ENCODE assay signal across 17 mouse cellular contexts in genomic region chr2:179951542-179952524, GRCm38 (mm10). TPM values are rescaled to one million over a fixed set of nuclear protein-coding genes. Genes with fewer than 3 reads are reported as not detected.
A peak's percentile ranks its signal among the peaks of the same experiment; 100 is the strongest.
DNase-seq lines count a peak whose midpoint lies in the region; ATAC-seq and TF ChIP-seq lines count a peak whose summit lies in the region.
"Had no signal": no experiment of that assay in that cellular context is flagged by ENCODE, and none has a peak within 500 bp of the region (broad histone marks: within the 10 kb centered on the region; RNA-seq: fewer than 3 reads in every experiment).

No protein-coding gene starts in this region.

- no peak overlapping the region for H3K9ac ChIP-seq in heart, adult 2 months (ENCODE audit: low read depth, low read length)
- H3K9ac ChIP-seq in heart, embryonic 12.5 days, result no peak overlapping the region
- H3K9ac ChIP-seq in midbrain, embryonic 14.5 days (replicated peaks; ENCODE audit: low read length), result no peak overlapping the region
- H3K9ac ChIP-seq in intestine, postnatal 0 days (ENCODE audit: low read depth, low read length), result no peak overlapping the region
- H3K9ac ChIP-seq: neural tube, embryonic 15.5 days had no signal

- no peak for TF ChIP-seq POLR2A in heart, adult 2 months (IDR thresholded peaks at IDR 0.05; ENCODE audit: insufficient read depth, low read depth, low read length)

- H3K27ac ChIP-seq in heart, adult 2 months, result no peak overlapping the region
- H3K27ac ChIP-seq in heart, embryonic 12.5 days (ENCODE audit: poor library complexity, severe bottlenecking), result no peak overlapping the region
- 0 out of 2 replicates have a peak overlapping the region, but pooled peaks have one; percentile 26 for H3K27ac ChIP-seq in midbrain, embryonic 14.5 days (replicated peaks; ENCODE audit: low read depth, low read length)
- H3K27ac ChIP-seq in midbrain, embryonic 10.5 days (replicated peaks), result no peak overlapping the region
- no peak overlapping the region for H3K27ac ChIP-seq in intestine, postnatal 0 days (ENCODE audit: low read depth, low read length)
- H3K27ac ChIP-seq: neural tube, embryonic 15.5 days had no signal

- intact Hi-C loops in heart, adult 2 months (cut with DNase I), result no loop called here

- no peaks in the 10 kb centered on the region for H3K27me3 ChIP-seq in heart, adult 2 months (ENCODE audit: control insufficient read depth, insufficient read depth, low read length)
- no peaks in the 10 kb centered on the region for H3K27me3 ChIP-seq in heart, embryonic 12.5 days (replicated peaks)
- no peaks in the 10 kb centered on the region for H3K27me3 ChIP-seq in midbrain, embryonic 14.5 days (ENCODE audit: control insufficient read depth, insufficient read depth, low read length)
- no peaks in the 10 kb centered on the region for H3K27me3 ChIP-seq in midbrain, embryonic 10.5 days (ENCODE audit: low read depth, poor library complexity, severe bottlenecking)
- no peaks in the 10 kb centered on the region for H3K27me3 ChIP-seq in intestine, postnatal 0 days (replicated peaks; ENCODE audit: control insufficient read depth, insufficient read depth, low read length)
- H3K27me3 ChIP-seq: CH12.LX; neural tube, embryonic 15.5 days had no signal

- no peak for ATAC-seq in heart, embryonic 12.5 days (ENCODE audit: insufficient number of reproducible peaks, low FRiP score)
- no peak for ATAC-seq in midbrain, embryonic 14.5 days (ENCODE audit: low FRiP score, low TSS enrichment)
- no peak for ATAC-seq in intestine, postnatal 0 days
- ATAC-seq: activated CD4-positive, CD25-positive, alpha-beta regulatory T cell, adult 4 months had no signal

- no peak overlapping the region for H3K4me2 ChIP-seq in heart, embryonic 12.5 days
- no peak overlapping the region for H3K4me2 ChIP-seq in midbrain, embryonic 14.5 days (ENCODE audit: low read length)
- no peak overlapping the region for H3K4me2 ChIP-seq in intestine, postnatal 0 days (replicated peaks; ENCODE audit: low read depth)
- H3K4me2 ChIP-seq: heart, embryonic 11.5 days; neural tube, embryonic 15.5 days had no signal

- TF ChIP-seq EP300 in heart, adult 2 months (IDR thresholded peaks at IDR 0.05; ENCODE audit: insufficient read depth, low read depth, low read length), result no peak

- no peak for DNase-seq in heart, adult 2 months
- peak; percentile 8 for DNase-seq in midbrain, embryonic 14.5 days
- DNase-seq in midbrain, embryonic 10.5 days (ENCODE audit: low spot score), result no peak
- DNase-seq in thymus, postnatal 14 days, result peak; percentile 47
- no peak for DNase-seq in testis, postnatal 14 days (ENCODE audit: low spot score)
- DNase-seq in left cerebral cortex, adult 18-20 months (ENCODE audit: low spot score in 2 of 2), result no peak
- DNase-seq: adrenal gland, postnatal 25 days; gastrocnemius, postnatal 36 days; heart, postnatal 36 days; layer of hippocampus, adult 9-11 months; right cerebral cortex, postnatal 4 days had no signal

- peaks cover 24% of the 10 kb centered on the region for H3K4me1 ChIP-seq in heart, adult 2 months (ENCODE audit: control insufficient read depth, insufficient read depth, low read length)
- H3K4me1 ChIP-seq in heart, embryonic 12.5 days (replicated peaks), result peaks cover 38% of the 10 kb centered on the region
- peaks cover 5% of the 10 kb centered on the region; the same call in 1 of the 2 replicates for H3K4me1 ChIP-seq in midbrain, embryonic 14.5 days (ENCODE audit: control insufficient read depth, insufficient read depth, low read length)
- H3K4me1 ChIP-seq in midbrain, embryonic 10.5 days, result peaks cover 37% of the 10 kb centered on the region
- H3K4me1 ChIP-seq in intestine, postnatal 0 days (replicated peaks; ENCODE audit: control insufficient read depth, insufficient read depth, low read length), result 0 out of 2 replicates have a peak, but pooled peaks cover 9% of the 10 kb centered on the region

- H3K9me3 ChIP-seq in heart, embryonic 12.5 days (replicated peaks), result no peaks in the 10 kb centered on the region
- no peaks in the 10 kb centered on the region for H3K9me3 ChIP-seq in midbrain, embryonic 14.5 days (ENCODE audit: control insufficient read depth, low read length)
- no peaks in the 10 kb centered on the region for H3K9me3 ChIP-seq in midbrain, embryonic 10.5 days (replicated peaks)
- H3K9me3 ChIP-seq in intestine, postnatal 0 days (ENCODE audit: control insufficient read depth), result no peaks in the 10 kb centered on the region
- H3K9me3 ChIP-seq: neural tube, embryonic 15.5 days had no signal

- H3K79me2 ChIP-seq in heart, adult 2 months (replicated peaks; ENCODE audit: control insufficient read depth, insufficient read depth, low read length), result peaks cover 11% of the 10 kb centered on the region

- WGBS in heart, adult 2 months, result 60% methylated on average over 14 of the region's 14 CpGs
- WGBS in heart, embryonic 12.5 days, result 64% methylated on average over 14 of the region's 14 CpGs
- WGBS in midbrain, embryonic 14.5 days, result 51% methylated on average over 14 of the region's 14 CpGs
- 57% methylated on average over 14 of the region's 14 CpGs for WGBS in midbrain, embryonic 10.5 days
- 60% methylated on average over 14 of the region's 14 CpGs for WGBS in intestine, postnatal 0 days

- no peaks in the 10 kb centered on the region for H3K36me3 ChIP-seq in heart, adult 2 months (ENCODE audit: control insufficient read depth, insufficient read depth, low read length)
- H3K36me3 ChIP-seq in heart, embryonic 12.5 days, result no peaks in the 10 kb centered on the region
- no peaks in the 10 kb centered on the region for H3K36me3 ChIP-seq in midbrain, embryonic 14.5 days (ENCODE audit: control insufficient read depth, insufficient read depth, low read length)
- no peaks in the 10 kb centered on the region for H3K36me3 ChIP-seq in midbrain, embryonic 10.5 days
- no peaks in the 10 kb centered on the region for H3K36me3 ChIP-seq in intestine, postnatal 0 days (ENCODE audit: control insufficient read depth, insufficient read depth)
- H3K36me3 ChIP-seq: neural tube, embryonic 15.5 days had no signal

- H3K4me3 ChIP-seq in heart, adult 2 months, result no peak overlapping the region
- H3K4me3 ChIP-seq in heart, embryonic 12.5 days, result no peak overlapping the region
- no peak overlapping the region for H3K4me3 ChIP-seq in midbrain, embryonic 14.5 days (replicated peaks; ENCODE audit: low read depth, low read length)
- H3K4me3 ChIP-seq in midbrain, embryonic 10.5 days, result no peak overlapping the region
- no peak overlapping the region for H3K4me3 ChIP-seq in intestine, postnatal 0 days (ENCODE audit: low read depth, low read length)
- H3K4me3 ChIP-seq: neural tube, embryonic 15.5 days had no signal

- TF ChIP-seq CTCF in heart, adult 2 months (IDR thresholded peaks at IDR 0.05), result 0 out of 2 replicates have a peak, but pooled peaks have one; percentile 2
- peak; percentile 22; the same call in 1 of the 2 replicates for TF ChIP-seq CTCF in intestine, postnatal 0 days (IDR thresholded peaks at IDR 0.05; ENCODE audit: low read depth)

RNA-seq across cellular contexts. Expression of gene Taf4, which starts 24.6 kb away (rescaled TPM):
- 10 to 100 TPM; 16.4 to 20.5 TPM for total RNA-seq in heart, adult 2 months (2021)
- polyA plus RNA-seq in heart, adult 2 months (2012; rRNA removed), result 7.4 and 8.6 TPM in 2 replicates
- 2.4 and 2.7 TPM in 2 replicates for polyA plus RNA-seq in heart, embryonic 12.5 days (2016; fragmentation: Nextera tagmentation; extraction: Ambion mirVana)
- polyA plus RNA-seq in midbrain, embryonic 14.5 days (2014; fragmentation: Nextera tagmentation; extraction: Ambion mirVana), result 5.4 and 5.9 TPM in 2 replicates
- polyA plus RNA-seq in midbrain, embryonic 10.5 days (2016; fragmentation: Nextera tagmentation; extraction: Ambion mirVana), result 3.5 and 4.0 TPM in 2 replicates
- polyA plus RNA-seq in intestine, postnatal 0 days (2015; fragmentation: Nextera tagmentation; extraction: Ambion mirVana), result 2.3 and 3.0 TPM in 2 replicates
- total RNA-seq in left cerebral cortex, adult 18-20 months (2021), result 10 to 100 TPM; 20.5 to 21.6 TPM

Comparison
In these comparisons a context has a peak if more than half of its experiments do, and no peak if none do; other contexts are left out.
1. DNase-seq: peak in midbrain, embryonic 14.5 days (single experiment) and thymus, postnatal 14 days (single experiment); none in heart, adult 2 months (0 of 2), midbrain, embryonic 10.5 days (single experiment), testis, postnatal 14 days (single experiment) and left cerebral cortex, adult 18-20 months (0 of 2).